In genomic region chr1:152555944-152556573, GRCm38 (mm10) we compare ENCODE assay signal across 8 mouse cellular contexts.
DNase-seq lines count a peak whose midpoint lies in the region; ATAC-seq and TF ChIP-seq lines count a peak whose summit lies in the region.

No protein-coding gene starts in this region.

- intact Hi-C loops in left cerebral cortex, postnatal 25 days (cut with DNase I): no loop called here

- H3K4me3 ChIP-seq in ES-E14 (ENCODE audit: insufficient read depth in 1 of 2, low read depth in 1 of 2, low read length in 2 of 2, poor library complexity in 1 of 2, severe bottlenecking in 1 of 2): no peak overlapping the region
- no peak overlapping the region for H3K4me3 ChIP-seq in brown adipose tissue, adult 24 weeks (ENCODE audit: insufficient read depth, low read depth, low read length)
- H3K4me3 ChIP-seq in hindbrain, embryonic 14.5 days (replicated peaks; ENCODE audit: low read length): no peak overlapping the region
- H3K4me3 ChIP-seq in small intestine, adult 2 months (ENCODE audit: low read depth, low read length): no peak overlapping the region

- WGBS in hindbrain, embryonic 14.5 days: 15% methylated on average over 7 of the region's 7 CpGs
- 38% methylated on average over 7 of the region's 7 CpGs for WGBS in small intestine, adult 2 months

- H3K36me3 ChIP-seq in ES-E14 (ENCODE audit: control insufficient read depth, insufficient read depth, low read length, poor library complexity, severe bottlenecking): no peaks in the 10 kb centered on the region
- H3K36me3 ChIP-seq in hindbrain, embryonic 14.5 days (replicated peaks; ENCODE audit: control insufficient read depth, insufficient read depth): peaks cover 9% of the 10 kb centered on the region; the same call in 1 of the 2 replicates
- no peaks in the 10 kb centered on the region for H3K36me3 ChIP-seq in small intestine, adult 2 months (ENCODE audit: control insufficient read depth, insufficient read depth, low read length)

- no peak for TF ChIP-seq CTCF in small intestine, adult 2 months (IDR thresholded peaks at IDR 0.05; ENCODE audit: extremely low read depth, insufficient read length, insufficient replicate concordance, low read depth, low read length)

- H3K27me3 ChIP-seq in hindbrain, embryonic 14.5 days (ENCODE audit: control insufficient read depth, insufficient read depth, low read length): no peaks in the 10 kb centered on the region
- no peaks in the 10 kb centered on the region for H3K27me3 ChIP-seq in small intestine, adult 2 months (ENCODE audit: control insufficient read depth, insufficient read depth, low read length)

- H3K27ac ChIP-seq in ES-E14 (ENCODE audit: insufficient read depth, low read depth, low read length, poor library complexity, severe bottlenecking): no peak overlapping the region
- peak overlapping the region; percentile 75 for H3K27ac ChIP-seq in brown adipose tissue, adult 24 weeks (replicated peaks; ENCODE audit: low read depth, low read length)
- H3K27ac ChIP-seq in hindbrain, embryonic 14.5 days: peak overlapping the region; percentile 48
- H3K27ac ChIP-seq in small intestine, adult 2 months (ENCODE audit: insufficient read depth, low read depth, low read length): peak overlapping the region; percentile 7; the same call in 1 of the 2 replicates

- in situ Hi-C loops in ES-E14 (cut with MboI; ENCODE audit: low sequenced_read_pairs in 2 of 2, unreplicated experiment in 2 of 2): no loop called here

- no peaks in the 10 kb centered on the region for H3K4me1 ChIP-seq in ES-E14 (ENCODE audit: control insufficient read depth in 2 of 2, insufficient read depth in 2 of 2, low read length in 2 of 2, poor library complexity in 1 of 2)
- peaks cover 27% of the 10 kb centered on the region for H3K4me1 ChIP-seq in brown adipose tissue, adult 24 weeks (ENCODE audit: control insufficient read depth, insufficient read depth, insufficient read length, low read length)
- peaks cover 19% of the 10 kb centered on the region for H3K4me1 ChIP-seq in hindbrain, embryonic 14.5 days (replicated peaks; ENCODE audit: control insufficient read depth, insufficient read depth, low read length)
- H3K4me1 ChIP-seq in small intestine, adult 2 months (ENCODE audit: control insufficient read depth, insufficient read depth, insufficient read length, low read length): no peaks in the 10 kb centered on the region

- H3K9ac ChIP-seq in ES-E14 (ENCODE audit: insufficient read depth, low read depth, low read length, poor library complexity, severe bottlenecking): no peak overlapping the region
- no peak overlapping the region for H3K9ac ChIP-seq in hindbrain, embryonic 14.5 days

- peak; percentile 87; the same call in 1 of the 2 replicates for ATAC-seq in hindbrain, embryonic 14.5 days (ENCODE audit: low FRiP score)

- no peak overlapping the region for H3K4me2 ChIP-seq in hindbrain, embryonic 14.5 days (replicated peaks)

- H3K9me3 ChIP-seq in ES-E14 (ENCODE audit: control insufficient read depth, insufficient read depth, low read depth, low read length): no peaks in the 10 kb centered on the region
- H3K9me3 ChIP-seq in hindbrain, embryonic 14.5 days (ENCODE audit: control insufficient read depth, low read length): no peaks in the 10 kb centered on the region

- DNase-seq in ES-E14 (ENCODE audit: low read depth, low spot score): peak; percentile 37
- DNase-seq in gastrocnemius, adult 8-10 months (ENCODE audit: low spot score in 2 of 2): peak; percentile 60 to 73
- DNase-seq in hindbrain, embryonic 14.5 days (ENCODE audit: low spot score): peak; percentile 60
- DNase-seq in left cerebral cortex, postnatal 25 days (ENCODE audit: low spot score in 2 of 2): peak; percentile 35 to 46
- DNase-seq in mesoderm, embryonic 11.5 days (ENCODE audit: low read depth, low spot score): peak; percentile 78
- DNase-seq in thymus, postnatal 10 days (ENCODE audit: low spot score in 2 of 2): no peak

- TF ChIP-seq POLR2A in small intestine, adult 2 months (IDR thresholded peaks at IDR 0.05; ENCODE audit: low read depth, low read length): no peak

TF ChIP-seq in ES-E14, 5 proteins besides CTCF, POLR2A, EP300 and RAD21:
- TF ChIP-seq CHD2 (IDR thresholded peaks at IDR 0.05; ENCODE audit: low read depth, low read length): no peak
- TF ChIP-seq MAFK (IDR thresholded peaks at IDR 0.05; ENCODE audit: insufficient read depth, low read depth, low read length): no peak

Comparison
In these comparisons a context has a peak if more than half of its experiments do, and no peak if none do; other contexts are left out.
1. DNase-seq: peak in ES-E14 (single experiment), gastrocnemius, adult 8-10 months (2 of 2), hindbrain, embryonic 14.5 days (single experiment), left cerebral cortex, postnatal 25 days (2 of 2) and mesoderm, embryonic 11.5 days (single experiment); none in thymus, postnatal 10 days (0 of 2).